Mouse (Mus musculus): ENCODE results near the gene Cacna2d2. TPM values are rescaled to one million over a fixed set of nuclear protein-coding genes. Genes with fewer than 3 reads are reported as not detected.

Cacna2d2 gene
- polyA plus RNA-seq, 1 experiment from 2014 or later, result 0.60 TPM

GRCm38 (mm10) chr9:107481340-107481739, 81.9 kb downstream of the Cacna2d2 start:
- no peaks in the 10 kb centered on the region for H3K27me3 ChIP-seq (ENCODE audit: control insufficient read depth, insufficient read depth, low read depth, low read length)
- WGBS, result 40% methylated on average over 16 of the region's 16 CpGs
- no peak overlapping the region for H3K9ac ChIP-seq (ENCODE audit: low read length)
- ATAC-seq (ENCODE audit: low read depth), result no peak
- no peaks in the 10 kb centered on the region for H3K36me3 ChIP-seq (ENCODE audit: control insufficient read depth, insufficient read depth, low read length)
- H3K4me2 ChIP-seq (ENCODE audit: low read depth, low read length), result no peak overlapping the region
- H3K27ac ChIP-seq (ENCODE audit: low read length), result no peak overlapping the region
- H3K9me3 ChIP-seq (ENCODE audit: control insufficient read depth, low read length), result no peaks in the 10 kb centered on the region
- H3K4me1 ChIP-seq (replicated peaks; ENCODE audit: control insufficient read depth, insufficient read depth, low read length), result no peaks in the 10 kb centered on the region
- no peak overlapping the region for H3K4me3 ChIP-seq (ENCODE audit: low read length)

GRCm38 (mm10) chr9:107482004-107482403, 82.6 kb downstream of the Cacna2d2 start:
- WGBS, result 88% methylated on average over 9 of the region's 9 CpGs
- H3K36me3 ChIP-seq (ENCODE audit: control insufficient read depth, insufficient read depth, low read length), result no peaks in the 10 kb centered on the region
- no peaks in the 10 kb centered on the region for H3K27me3 ChIP-seq (ENCODE audit: control insufficient read depth, insufficient read depth, low read depth, low read length)
- no peak overlapping the region for H3K4me3 ChIP-seq (ENCODE audit: low read length)
- H3K9ac ChIP-seq (ENCODE audit: low read length), result no peak overlapping the region
- H3K4me2 ChIP-seq (ENCODE audit: low read depth, low read length), result no peak overlapping the region
- ATAC-seq (ENCODE audit: low read depth), result no peak
- no peaks in the 10 kb centered on the region for H3K9me3 ChIP-seq (ENCODE audit: control insufficient read depth, low read length)
- no peak overlapping the region for H3K27ac ChIP-seq (ENCODE audit: low read length)
- no peaks in the 10 kb centered on the region for H3K4me1 ChIP-seq (replicated peaks; ENCODE audit: control insufficient read depth, insufficient read depth, low read length)

- no peak overlapping the region for H3K27ac ChIP-seq (ENCODE audit: low read length)
- H3K4me2 ChIP-seq (ENCODE audit: low read depth, low read length), result no peak overlapping the region
- H3K4me1 ChIP-seq (replicated peaks; ENCODE audit: control insufficient read depth, insufficient read depth, low read length), result no peaks in the 10 kb centered on the region
- no peaks in the 10 kb centered on the region for H3K27me3 ChIP-seq (ENCODE audit: control insufficient read depth, insufficient read depth, low read depth, low read length)
- no peaks in the 10 kb centered on the region for H3K36me3 ChIP-seq (ENCODE audit: control insufficient read depth, insufficient read depth, low read length)
- no peak overlapping the region for H3K9ac ChIP-seq (ENCODE audit: low read length)
- ATAC-seq (ENCODE audit: low read depth), result no peak
- WGBS, result 74% methylated on average over 4 of the region's 4 CpGs
- no peak overlapping the region for H3K4me3 ChIP-seq (ENCODE audit: low read length)
- no peaks in the 10 kb centered on the region for H3K9me3 ChIP-seq (ENCODE audit: control insufficient read depth, low read length)
Observed at GRCm38 (mm10) chr9:107482770-107483169, 83.4 kb downstream of the Cacna2d2 start.

- no peak overlapping the region for H3K4me3 ChIP-seq (ENCODE audit: low read length)
- WGBS, result 80% methylated on average over 5 of the region's 5 CpGs
- no peaks in the 10 kb centered on the region for H3K27me3 ChIP-seq (ENCODE audit: control insufficient read depth, insufficient read depth, low read depth, low read length)
- no peak overlapping the region for H3K4me2 ChIP-seq (ENCODE audit: low read depth, low read length)
- no peaks in the 10 kb centered on the region for H3K4me1 ChIP-seq (replicated peaks; ENCODE audit: control insufficient read depth, insufficient read depth, low read length)
- no peak overlapping the region for H3K9ac ChIP-seq (ENCODE audit: low read length)
- H3K9me3 ChIP-seq (ENCODE audit: control insufficient read depth, low read length), result no peaks in the 10 kb centered on the region
- H3K36me3 ChIP-seq (ENCODE audit: control insufficient read depth, insufficient read depth, low read length), result no peaks in the 10 kb centered on the region
- no peak for ATAC-seq (ENCODE audit: low read depth)
- no peak overlapping the region for H3K27ac ChIP-seq (ENCODE audit: low read length)
Observed at GRCm38 (mm10) chr9:107483714-107484113, 84.3 kb downstream of the Cacna2d2 start.

- Histone ChIP-seq H3K4me2 (ENCODE audit: low read depth, low read length) (no peak overlapping the region), H3K4me3 (ENCODE audit: low read length) (no peak overlapping the region), H3K36me3 (ENCODE audit: control insufficient read depth, insufficient read depth, low read length) (no peaks in the 10 kb centered on the region), H3K4me1 (replicated peaks; ENCODE audit: control insufficient read depth, insufficient read depth, low read length) (no peaks in the 10 kb centered on the region), H3K27me3 (ENCODE audit: control insufficient read depth, insufficient read depth, low read depth, low read length) (no peaks in the 10 kb centered on the region), H3K9ac (ENCODE audit: low read length) (no peak overlapping the region), H3K9me3 (ENCODE audit: control insufficient read depth, low read length) (no peaks in the 10 kb centered on the region), H3K27ac (ENCODE audit: low read length) (no peak overlapping the region)
- 63% methylated on average over 17 of the region's 17 CpGs for WGBS
- no peak for ATAC-seq (ENCODE audit: low read depth)
Observed at GRCm38 (mm10) chr9:107484302-107484701, 84.9 kb downstream of the Cacna2d2 start.

- no peaks in the 10 kb centered on the region for H3K27me3 ChIP-seq (ENCODE audit: control insufficient read depth, insufficient read depth, low read depth, low read length)
- H3K36me3 ChIP-seq (ENCODE audit: control insufficient read depth, insufficient read depth, low read length), result no peaks in the 10 kb centered on the region
- no peaks in the 10 kb centered on the region for H3K4me1 ChIP-seq (replicated peaks; ENCODE audit: control insufficient read depth, insufficient read depth, low read length)
- no peak for ATAC-seq (ENCODE audit: low read depth)
- no peak overlapping the region for H3K9ac ChIP-seq (ENCODE audit: low read length)
- WGBS, result 82% methylated on average over 6 of the region's 6 CpGs
- no peak overlapping the region for H3K4me2 ChIP-seq (ENCODE audit: low read depth, low read length)
- no peaks in the 10 kb centered on the region for H3K9me3 ChIP-seq (ENCODE audit: control insufficient read depth, low read length)
- no peak overlapping the region for H3K27ac ChIP-seq (ENCODE audit: low read length)
- H3K4me3 ChIP-seq (ENCODE audit: low read length), result no peak overlapping the region
Observed at GRCm38 (mm10) chr9:107484766-107485165, 85.4 kb downstream of the Cacna2d2 start.

- ATAC-seq (ENCODE audit: low read depth), result no peak
- whole genome bisulfite sequencing, result 69% methylated on average over 10 of the region's 10 CpGs
- H3K4me1 ChIP-seq (replicated peaks; ENCODE audit: control insufficient read depth, insufficient read depth, low read length), result no peaks in the 10 kb centered on the region
Observed at GRCm38 (mm10) chr9:107486086-107486485, 86.7 kb downstream of the Cacna2d2 start.

GRCm38 (mm10) chr9:107486507-107487225, 87.3 kb downstream of the Cacna2d2 start:
- ATAC-seq (ENCODE audit: low read depth), result peak; percentile 17; the same call in 1 of the 2 replicates
- no peaks in the 10 kb centered on the region for H3K36me3 ChIP-seq (ENCODE audit: control insufficient read depth, insufficient read depth, low read length)
- no peaks in the 10 kb centered on the region for H3K27me3 ChIP-seq (ENCODE audit: control insufficient read depth, insufficient read depth, low read depth, low read length)
- no peak overlapping the region for H3K4me2 ChIP-seq (ENCODE audit: low read depth, low read length)
- H3K27ac ChIP-seq (ENCODE audit: low read length), result no peak overlapping the region
- no peak overlapping the region for H3K9ac ChIP-seq (ENCODE audit: low read length)
- H3K4me3 ChIP-seq (ENCODE audit: low read length), result no peak overlapping the region
- 59% methylated on average over 6 of the region's 6 CpGs for WGBS
- H3K4me1 ChIP-seq (replicated peaks; ENCODE audit: control insufficient read depth, insufficient read depth, low read length), result no peaks in the 10 kb centered on the region
- H3K9me3 ChIP-seq (ENCODE audit: control insufficient read depth, low read length), result no peaks in the 10 kb centered on the region

More at GRCm38 (mm10) chr9:107486086-107486485, 86.7 kb downstream of the Cacna2d2 start:
- Histone ChIP-seq H3K27me3 (ENCODE audit: control insufficient read depth, insufficient read depth, low read depth, low read length) (no peaks in the 10 kb centered on the region), H3K4me3 (ENCODE audit: low read length) (no peak overlapping the region), H3K9me3 (ENCODE audit: control insufficient read depth, low read length) (no peaks in the 10 kb centered on the region), H3K4me2 (ENCODE audit: low read depth, low read length) (no peak overlapping the region), H3K36me3 (ENCODE audit: control insufficient read depth, insufficient read depth, low read length) (no peaks in the 10 kb centered on the region), H3K27ac (ENCODE audit: low read length) (no peak overlapping the region), H3K9ac (ENCODE audit: low read length) (no peak overlapping the region)

GRCm38 (mm10) chr9:107490146-107490545, 90.7 kb downstream of the Cacna2d2 start:
- Histone ChIP-seq H3K27ac (ENCODE audit: low read length) (no peak overlapping the region), H3K9ac (ENCODE audit: low read length) (no peak overlapping the region), H3K27me3 (ENCODE audit: control insufficient read depth, insufficient read depth, low read depth, low read length) (no peaks in the 10 kb centered on the region), H3K4me2 (ENCODE audit: low read depth, low read length) (no peak overlapping the region), H3K4me3 (ENCODE audit: low read length) (no peak overlapping the region), H3K36me3 (ENCODE audit: control insufficient read depth, insufficient read depth, low read length) (no peaks in the 10 kb centered on the region), H3K9me3 (ENCODE audit: control insufficient read depth, low read length) (no peaks in the 10 kb centered on the region), H3K4me1 (replicated peaks; ENCODE audit: control insufficient read depth, insufficient read depth, low read length) (no peaks in the 10 kb centered on the region)
- ATAC-seq (ENCODE audit: low read depth), result no peak
- 46% methylated on average over 8 of the region's 8 CpGs for WGBS
